Mouse (Mus musculus) heart, adult 2 months (tissue): ENCODE data around the gene Mup4. TPM values are rescaled to one million over a fixed set of nuclear protein-coding genes. Genes with fewer than 3 reads are reported as not detected.
"Not testable (repeated sequence)": the region's sequence is repeated elsewhere in the genome, so short reads cannot be mapped to it uniquely, and the experiment has no call there.

Experiments used
- DNase-seq, 2 experiments: peaks; one replicate each; pipeline ENCODE4 v3.0.0; 2021
- H3K27ac ChIP-seq: fragments of 200-600 bp; 2 replicates; pipeline ENCODE4 v1.8.1; 2022
- H3K27me3 ChIP-seq: fragments of 200-500 bp; 2 replicates; pipeline ENCODE4 v1.6.1; 2012; ENCODE audit warnings: mild to moderate bottlenecking, low read length, inconsistent platforms, mixed read lengths; ENCODE audit not compliant: control insufficient read depth, insufficient read depth
- H3K36me3 ChIP-seq: fragments of 200-500 bp; 2 replicates; pipeline ENCODE4 v1.6.1; 2012; ENCODE audit warnings: low read length, inconsistent platforms; ENCODE audit not compliant: control insufficient read depth, insufficient read depth
- H3K4me1 ChIP-seq: fragments of 200-500 bp; 2 replicates; pipeline ENCODE4 v1.6.1; 2011; ENCODE audit warnings: low read length; ENCODE audit not compliant: control insufficient read depth, insufficient read depth
- H3K4me3 ChIP-seq: fragments of 200-600 bp; 2 replicates; pipeline ENCODE4 v1.8.1; 2022
- H3K79me2 ChIP-seq: fragments of 200-500 bp; replicated peaks from 2 replicates; pipeline ENCODE4 v1.6.1; 2012; ENCODE audit warnings: mild to moderate bottlenecking, inconsistent platforms, low read length, moderate library complexity, mixed read lengths; ENCODE audit not compliant: control insufficient read depth, insufficient read depth
- H3K9ac ChIP-seq: fragments of 200-500 bp; 2 replicates; pipeline ENCODE4 v1.6.1; 2012; ENCODE audit warnings: low read depth, mild to moderate bottlenecking, control low read depth, inconsistent platforms, low read length, mixed read lengths
- CTCF ChIP-seq: fragments of 200-600 bp; IDR thresholded peaks from 2 replicates; pipeline ENCODE4 v1.8.1; 2022; ENCODE audit warnings: antibody characterized with exemption, mild to moderate bottlenecking, moderate library complexity
- EP300 ChIP-seq: fragments of 200-500 bp; IDR thresholded peaks from 2 replicates; pipeline ENCODE4 v1.6.1; 2011; ENCODE audit warnings: low read depth, low read length, control low read depth; ENCODE audit not compliant: insufficient read depth
- POLR2A ChIP-seq: fragments of 200-500 bp; IDR thresholded peaks from 2 replicates; pipeline ENCODE4 v1.6.1; 2011; ENCODE audit warnings: mild to moderate bottlenecking, low read depth, low read length, control low read depth; ENCODE audit not compliant: insufficient read depth
- whole genome bisulfite sequencing: fragments of 180-500 bp; shearing (Covaris S2); methylation state at CpG from one replicate; pipeline ENCODE4 v1.1.7; 2018; 5-methylcytosine and 5-hydroxymethylcytosine counted together
- intact Hi-C: fragments of 180-260 bp; cut with DNase I; formaldehyde crosslinking; loops from one replicate; pipeline ENCODE4 v1.15.1; 2025
- long read RNA-seq: library from polyadenylated mRNA; stranded (forward); transcript quantifications from one replicate; pipeline ENCODE4 v2.0.0, GENCODE M21; 2021
- polyA plus RNA-seq: library from polyadenylated mRNA; depleted of rRNA; stranded (reverse); fragments of >200 nt; gene quantifications from 2 replicates; pipeline ENCODE4 v1.2.3, GENCODE M21; 2012; rRNA removed
- total RNA-seq, 2 experiments: library from RNA; stranded (reverse); gene quantifications; 2 replicates each; pipeline ENCODE4 v1.2.3; 2021

The Mup4 gene
- not detected for total RNA-seq
- not detected in 2 replicates for polyA plus RNA-seq
- long read RNA-seq: 0 reads

DNA sequence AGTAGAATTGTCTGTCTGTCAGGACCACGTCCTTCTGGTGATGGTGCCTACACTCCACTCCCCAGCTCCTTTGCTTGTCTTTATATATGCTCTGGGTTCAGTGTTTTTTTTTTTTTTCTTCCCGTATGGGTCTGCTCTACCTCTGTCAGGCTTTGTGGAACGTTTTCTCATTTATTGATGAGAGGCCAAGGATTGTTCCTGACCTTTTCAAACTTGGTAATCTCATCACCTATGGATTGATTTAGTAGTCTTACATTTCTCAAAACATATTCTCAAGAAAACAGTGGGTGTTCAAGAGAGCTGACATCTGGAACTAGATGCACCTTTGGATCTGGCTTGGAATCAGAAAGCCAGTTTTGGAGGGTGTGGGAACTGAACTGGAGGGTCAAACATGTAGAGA is at the start of gene Mup4:
Gene Mup4, minus strand, starts transcription at position 101 of the 400 bp plus-strand sequence.
- H3K27ac ChIP-seq: no peak within 1 kb of the TSS
- DNase-seq: no peak
- no peaks in the 10 kb centered on the region for H3K36me3 ChIP-seq
- intact Hi-C loops: no loop called here
- no peak within 1 kb of the TSS for H3K9ac ChIP-seq
- H3K79me2 ChIP-seq: no peaks in the 10 kb centered on the region
- H3K4me3 ChIP-seq: no peak within 1 kb of the TSS
- no peaks in the 10 kb centered on the region for H3K27me3 ChIP-seq
- H3K4me1 ChIP-seq: no peaks in the 10 kb centered on the region
- WGBS: 68% methylated on average over 3 of the region's 3 CpGs
- no peak for TF ChIP-seq POLR2A
- TF ChIP-seq EP300: no peak
- TF ChIP-seq CTCF: no peak

DNA sequence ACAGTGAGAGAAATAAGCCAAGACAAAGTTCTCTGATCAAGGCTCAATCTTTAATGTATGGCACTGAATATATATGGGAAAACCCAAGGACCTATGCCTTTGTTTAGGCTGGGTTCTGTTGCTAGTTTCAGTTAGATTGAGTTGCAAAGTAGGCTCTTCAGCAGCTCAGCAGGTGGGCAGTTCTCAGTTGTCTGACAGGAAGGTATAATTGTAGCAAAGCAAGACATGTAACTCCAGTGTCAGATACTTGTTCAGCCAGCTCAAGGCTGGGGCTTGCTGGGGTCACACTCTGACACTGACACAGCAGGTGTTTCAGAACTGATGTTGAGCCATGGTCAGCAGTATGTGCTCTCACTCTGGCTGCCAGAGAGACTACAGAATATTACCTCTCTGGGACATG is 37.4 kb upstream of the Mup4 start:
- H3K36me3 ChIP-seq, intact Hi-C loops: not testable (repeated sequence)

DNA sequence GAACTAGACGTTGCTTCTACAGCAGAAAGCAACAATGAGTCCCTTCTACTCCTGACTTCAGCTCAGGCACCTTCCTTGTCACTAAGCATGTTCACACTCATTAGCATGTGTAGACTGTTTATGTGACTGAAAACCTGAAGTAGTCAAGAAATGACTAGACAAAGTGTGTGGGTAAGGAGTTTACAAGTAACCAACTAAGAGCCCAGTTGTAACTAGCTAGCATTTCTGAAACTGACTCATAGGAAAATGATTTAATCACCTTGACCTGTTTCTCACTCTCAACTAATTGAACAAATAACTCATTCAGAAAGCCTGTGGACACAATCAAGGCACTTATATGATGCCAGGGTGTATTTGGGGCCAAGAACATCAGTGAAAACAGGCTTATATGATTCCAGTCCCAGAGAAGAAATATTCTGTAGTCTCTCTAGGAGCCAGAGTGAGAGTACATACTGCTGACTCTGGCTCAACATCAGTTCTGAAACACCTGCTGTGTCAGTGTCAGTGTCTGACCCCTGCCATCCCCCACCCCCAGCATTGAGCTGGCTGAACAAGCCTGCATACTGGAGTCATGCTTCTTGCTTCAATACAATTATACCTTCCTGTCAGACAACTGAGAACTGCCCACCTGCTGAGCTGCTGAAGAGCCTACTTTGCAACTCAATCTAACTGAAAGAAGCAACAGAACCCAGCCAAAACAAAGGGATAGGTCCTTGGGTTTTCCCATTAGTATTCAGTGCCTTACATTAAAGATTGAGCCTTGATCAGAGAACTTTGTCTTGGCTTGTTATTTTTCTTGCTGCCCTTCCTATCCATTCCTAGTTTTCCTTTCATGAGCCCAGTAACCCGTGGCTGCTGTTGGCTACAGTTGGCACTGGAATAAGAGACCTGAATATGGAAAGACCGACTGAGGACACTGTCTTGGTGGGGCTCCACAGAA is 3.2 kb upstream of the Mup4 start, which contains the start of gene Mup6:
Gene Mup6, plus strand, starts transcription at position 890 of the 940 bp plus-strand sequence.
- Histone ChIP-seq H3K9ac (no peak within 1 kb of the TSS), H3K4me3 (no peak within 1 kb of the TSS), H3K27ac (no peak within 1 kb of the TSS), H3K4me1 (no peaks in the 10 kb centered on the region), H3K36me3 (no peaks in the 10 kb centered on the region), H3K79me2 (no peaks in the 10 kb centered on the region), H3K27me3 (no peaks in the 10 kb centered on the region)
- DNase-seq: no peak
- 44% methylated on average over 3 of the region's 3 CpGs for WGBS
- intact Hi-C loops: no loop called here
- no peak for TF ChIP-seq EP300
- no peak for TF ChIP-seq POLR2A
- TF ChIP-seq CTCF: no peak

More for the DNA sequence above, 37.4 kb upstream of the Mup4 start:
- not testable (repeated sequence) for H3K27me3 ChIP-seq, H3K4me1 ChIP-seq, H3K4me3 ChIP-seq, DNase-seq, H3K9ac ChIP-seq, H3K79me2 ChIP-seq, H3K27ac ChIP-seq

DNA sequence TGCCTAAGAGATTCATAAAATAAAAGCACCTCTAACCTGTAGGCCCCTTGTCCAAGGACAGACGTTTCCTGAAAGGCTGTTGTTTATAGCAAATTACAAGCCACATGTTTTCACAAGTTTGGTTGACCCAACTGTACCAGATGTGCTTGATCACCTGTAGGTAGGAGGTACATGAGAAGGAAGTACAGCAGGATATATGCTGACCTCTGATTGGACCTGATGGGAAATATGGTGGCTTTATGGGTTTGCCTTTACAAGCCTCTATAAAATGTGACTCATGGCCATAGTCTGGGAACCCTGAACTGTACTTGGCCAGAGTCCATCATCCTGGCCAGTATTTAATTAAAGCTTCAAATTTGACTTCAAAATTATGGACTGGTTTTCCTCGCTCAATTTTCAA is 23.0 kb downstream of the Mup4 start:
- WGBS: 70% methylated on average over 2 of the region's 2 CpGs
- H3K27ac ChIP-seq: no peak overlapping the region
- intact Hi-C loops: no loop called here
- no peak overlapping the region for H3K9ac ChIP-seq
- no peak for TF ChIP-seq CTCF
- H3K79me2 ChIP-seq: no peaks in the 10 kb centered on the region
- DNase-seq: no peak
- no peaks in the 10 kb centered on the region for H3K36me3 ChIP-seq
- no peaks in the 10 kb centered on the region for H3K4me1 ChIP-seq
- H3K4me3 ChIP-seq: no peak overlapping the region
- H3K27me3 ChIP-seq: no peaks in the 10 kb centered on the region

DNA sequence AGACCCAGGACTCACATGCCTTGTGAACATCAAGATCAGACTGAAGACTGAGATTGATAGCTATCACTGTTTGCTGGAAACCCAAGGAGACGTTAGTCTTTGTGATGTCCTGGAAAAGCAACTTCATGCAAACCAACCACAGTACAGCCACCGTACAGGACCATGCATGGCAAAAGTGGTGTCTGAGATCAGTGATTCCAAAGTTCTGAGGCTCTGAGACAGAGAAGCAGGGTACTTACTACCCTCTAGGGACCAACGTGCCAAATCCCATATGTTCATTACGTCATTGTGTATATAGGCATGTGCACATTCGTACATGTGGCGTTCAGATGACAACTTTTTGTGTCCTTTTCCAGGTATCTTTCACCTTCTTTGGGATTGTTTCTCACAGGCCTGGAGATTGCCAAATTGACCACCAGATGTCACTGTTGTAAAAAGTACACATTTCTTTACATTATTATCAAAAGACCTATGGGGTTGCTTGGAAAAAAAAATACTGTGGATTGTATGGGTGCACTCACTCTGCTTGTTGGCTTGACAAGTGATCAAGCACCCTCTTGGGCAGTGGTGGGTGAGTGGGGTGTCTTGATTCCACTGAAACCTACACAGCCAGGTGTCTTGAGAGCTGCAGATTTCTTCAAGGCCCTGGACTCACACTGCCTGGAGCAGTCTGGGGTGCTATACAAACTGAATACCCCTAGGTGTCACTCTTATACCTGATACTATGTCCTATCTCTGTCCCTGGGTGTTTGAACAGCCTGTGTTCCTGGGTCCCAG is 27.8 kb downstream of the Mup4 start:
- WGBS: 47% methylated on average over 6 of the region's 6 CpGs
- no peak overlapping the region for H3K27ac ChIP-seq
- no peak overlapping the region for H3K9ac ChIP-seq
- no peaks in the 10 kb centered on the region for H3K36me3 ChIP-seq
- TF ChIP-seq EP300 (no peak), POLR2A (no peak), CTCF (peak; percentile 51)
- intact Hi-C loops: no loop called here
- no peak overlapping the region for H3K4me3 ChIP-seq
- no peaks in the 10 kb centered on the region for H3K27me3 ChIP-seq
- no peaks in the 10 kb centered on the region for H3K79me2 ChIP-seq
- no peaks in the 10 kb centered on the region for H3K4me1 ChIP-seq
- no peak for DNase-seq

DNA sequence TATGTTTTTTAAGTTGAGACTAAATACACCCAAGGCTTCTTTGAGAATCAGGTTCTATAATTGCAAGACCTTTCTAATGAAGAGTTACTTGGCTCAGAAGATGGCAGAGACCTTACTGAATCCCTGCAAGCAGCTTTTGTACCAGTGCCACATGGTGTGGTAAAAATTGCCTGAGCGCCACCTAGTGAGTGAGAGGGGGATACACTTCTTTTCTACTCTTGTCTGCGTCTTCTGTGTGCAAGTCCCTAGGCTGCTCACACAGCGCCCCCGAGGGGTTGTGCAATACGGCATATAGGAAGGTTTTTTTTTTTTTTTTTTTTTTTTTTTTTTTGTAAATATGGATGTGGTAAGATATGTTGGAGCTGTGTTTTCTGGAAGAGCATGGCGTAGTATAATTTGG is 32.2 kb downstream of the Mup4 start:
- Histone ChIP-seq H3K27ac (no peak overlapping the region), H3K9ac (no peak overlapping the region), H3K36me3 (no peaks in the 10 kb centered on the region), H3K4me1 (no peaks in the 10 kb centered on the region), H3K79me2 (no peaks in the 10 kb centered on the region), H3K4me3 (no peak overlapping the region), H3K27me3 (no peaks in the 10 kb centered on the region)
- peak; percentile 55 to 74 for DNase-seq
- WGBS: 14% methylated on average over 6 of the region's 6 CpGs
- intact Hi-C loops: loop anchor here (5.0 kb wide), 1 partner anchor 56 kb away; no protein-coding TSS in a partner anchor
- no peak for TF ChIP-seq POLR2A
- peak; percentile 78 for TF ChIP-seq CTCF
- TF ChIP-seq EP300: peak; percentile 45; the same call in 1 of the 2 replicates
